Mouse (Mus musculus) kidney, adult 2 months (tissue): ENCODE data around the gene Ppp1r8.

Experiments used
- CTCF ChIP-seq: fragments of 200-500 bp; conservative IDR thresholded peaks from 2 replicates; pipeline ENCODE4 v1.5.1; 2011; ENCODE audit warnings: low read depth, mild to moderate bottlenecking, control low read depth, low read length, moderate library complexity, mixed read lengths; ENCODE audit not compliant: insufficient read depth, insufficient read length
- POLR2A ChIP-seq: fragments of 200-500 bp; IDR thresholded peaks from one replicate; pipeline ENCODE4 v1.6.1; 2011; ENCODE audit warnings: low read depth, low read length, control low read depth

GRCm38 (mm10) chr4:132805599-132806197 is 37.3 kb downstream of the Ppp1r8 start:
- TF ChIP-seq POLR2A, result no peak
- no peak for TF ChIP-seq CTCF
